Mouse (Mus musculus): ENCODE results near the gene Klhl36.

Klhl36 gene

GRCm38 (mm10) chr8:119861706-119862389, at the start of gene Klhl36:
Gene Klhl36 (plus strand): TSS chr8:119862266.
- in situ Hi-C loops (cut with MboI, MseI): no loop called here

DNA sequence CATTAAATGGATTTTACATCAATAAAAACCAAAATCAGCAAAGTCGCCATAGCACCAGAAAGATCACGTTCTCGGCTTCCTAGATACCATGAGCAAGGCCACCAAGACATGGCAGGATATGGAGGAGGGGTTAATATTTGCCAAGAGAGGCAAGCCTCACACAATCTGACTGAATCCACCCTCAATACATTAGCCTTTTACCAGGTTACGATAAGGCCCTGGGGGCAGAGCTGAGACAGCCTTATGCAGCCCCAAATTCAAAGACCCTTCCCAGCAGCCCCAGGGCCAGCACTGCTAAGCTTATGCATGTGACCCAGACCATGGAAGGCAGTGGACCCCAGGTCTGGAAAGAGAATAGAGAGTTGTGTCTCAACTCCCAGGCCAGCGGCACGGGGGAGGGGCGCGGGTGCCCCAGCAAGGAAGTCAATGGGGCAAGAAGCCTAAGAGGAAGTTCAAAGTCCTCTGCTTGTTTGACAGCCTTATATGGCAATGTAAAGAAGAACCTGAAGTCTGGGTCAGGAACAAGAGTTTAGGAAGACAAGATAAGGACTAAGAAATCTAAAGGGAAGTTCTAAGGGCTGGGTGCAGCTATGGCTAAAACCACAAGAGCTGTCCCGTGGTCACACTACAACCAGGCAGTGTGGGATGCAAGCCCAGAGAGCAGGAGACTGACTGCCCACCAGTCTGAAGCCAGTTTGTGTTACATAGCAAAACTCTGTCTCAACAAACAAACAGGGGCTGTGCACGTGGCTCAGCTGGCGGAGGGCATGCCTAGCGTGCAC, 49.2 kb upstream of the Klhl36 start:
- in situ Hi-C loops (cut with MboI, MseI): no loop called here

DNA sequence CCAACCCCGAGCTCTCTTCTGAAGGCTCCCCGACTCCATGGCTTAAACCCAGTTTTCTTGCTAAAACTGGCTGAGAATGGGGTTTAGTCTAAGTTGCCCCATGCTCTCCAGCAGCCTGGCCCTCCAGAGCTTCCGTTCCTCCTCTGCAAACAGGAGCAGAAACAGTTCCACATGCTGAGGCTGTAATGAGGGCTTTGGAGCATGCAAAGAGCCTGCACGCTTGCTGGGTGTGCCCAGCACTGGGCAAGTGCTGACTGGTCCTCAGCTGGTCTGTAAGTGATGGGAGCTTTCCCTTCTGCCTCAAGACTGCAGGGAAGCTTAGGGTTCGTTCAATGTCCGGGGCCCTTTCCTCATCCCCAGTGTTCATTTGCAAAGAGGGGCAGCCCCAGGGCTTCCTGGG, 45.8 kb upstream of the Klhl36 start:
- in situ Hi-C loops (cut with MboI, MseI): no loop called here

DNA sequence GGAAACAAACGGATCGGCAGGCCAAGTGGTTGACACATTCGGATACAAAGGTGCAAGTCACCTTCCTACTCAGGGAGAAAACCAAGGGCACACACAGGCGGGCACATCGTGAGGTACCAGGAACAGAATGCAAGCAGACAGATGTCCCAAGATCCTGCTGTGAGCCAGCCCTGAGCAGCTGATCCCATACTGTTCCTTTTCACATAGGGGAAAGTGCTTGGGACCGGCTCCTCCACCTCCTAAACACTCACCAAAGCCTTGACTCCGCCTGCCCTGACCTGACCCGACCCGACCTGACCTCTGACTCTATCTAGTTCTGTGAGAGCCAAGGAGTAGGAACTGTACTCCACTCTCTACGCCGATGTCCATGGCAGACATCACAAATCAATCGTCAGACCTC, 44.6 kb upstream of the Klhl36 start:
- in situ Hi-C loops (cut with MboI, MseI): no loop called here

DNA sequence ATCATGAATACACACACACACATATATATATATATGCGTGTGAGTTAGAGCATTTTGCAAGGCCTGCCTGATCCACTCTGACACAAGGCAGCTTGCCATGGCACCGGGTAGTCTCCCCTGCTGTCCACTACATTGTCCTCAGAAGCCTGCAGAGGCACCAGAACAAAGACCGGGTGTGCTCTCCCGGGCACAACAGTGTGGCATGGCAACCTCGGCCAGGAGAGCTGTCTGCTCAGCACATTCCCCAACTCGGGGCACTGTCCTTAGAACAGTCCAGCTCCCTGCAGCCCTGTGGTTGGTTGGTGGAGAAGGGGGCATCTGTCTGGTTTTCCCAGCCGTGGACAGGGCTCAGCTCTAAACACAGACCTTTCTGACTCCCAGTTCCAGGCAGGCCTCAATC, 42.8 kb upstream of the Klhl36 start:
- in situ Hi-C loops (cut with MboI, MseI): no loop called here

GRCm38 (mm10) chr8:119819976-119820375, 42.1 kb upstream of the Klhl36 start:
- in situ Hi-C loops (cut with MboI, MseI): no loop called here

DNA sequence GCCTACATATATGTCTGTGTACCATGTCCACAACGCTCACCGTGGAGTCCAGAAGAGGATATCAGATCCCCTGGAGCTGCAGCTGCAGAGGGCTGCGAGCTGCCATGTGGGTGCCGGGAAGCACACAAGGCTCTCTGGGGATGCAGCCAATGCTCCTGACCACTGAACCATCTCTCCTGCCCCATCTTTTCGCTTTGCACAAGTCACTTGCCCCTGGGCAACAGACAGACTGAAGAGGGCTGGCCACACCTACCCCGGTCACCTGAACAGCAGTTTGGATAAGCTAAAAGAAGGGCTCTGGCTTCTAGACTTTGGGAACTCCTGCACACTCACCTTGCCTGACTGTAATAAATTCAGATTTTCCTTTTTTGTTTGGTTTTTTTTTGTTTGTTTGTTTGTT, 40.4 kb upstream of the Klhl36 start:
- in situ Hi-C loops (cut with MboI, MseI): no loop called here

DNA sequence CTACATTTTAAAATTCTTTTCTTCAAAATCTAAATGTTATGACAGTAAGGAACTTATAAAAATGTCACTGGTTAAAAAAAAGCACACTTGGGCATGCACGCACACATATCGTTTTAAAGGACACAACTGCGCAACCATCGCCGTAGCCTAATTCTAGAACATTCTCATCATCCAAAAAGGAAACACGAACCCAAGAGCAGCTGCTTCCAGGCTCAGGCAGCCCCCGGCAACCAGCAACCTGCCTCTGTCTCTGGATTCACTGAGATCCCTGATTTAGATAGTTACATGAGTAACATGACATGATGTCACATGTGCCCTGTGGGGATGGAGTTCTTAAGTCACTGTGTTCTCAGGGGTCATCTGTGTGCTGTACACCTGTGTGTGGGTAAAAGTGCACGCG, 38.8 kb upstream of the Klhl36 start:
- in situ Hi-C loops (cut with MboI, MseI): no loop called here

GRCm38 (mm10) chr8:119824100-119824499, 38.0 kb upstream of the Klhl36 start:
- in situ Hi-C loops (cut with MboI, MseI): no loop called here

DNA sequence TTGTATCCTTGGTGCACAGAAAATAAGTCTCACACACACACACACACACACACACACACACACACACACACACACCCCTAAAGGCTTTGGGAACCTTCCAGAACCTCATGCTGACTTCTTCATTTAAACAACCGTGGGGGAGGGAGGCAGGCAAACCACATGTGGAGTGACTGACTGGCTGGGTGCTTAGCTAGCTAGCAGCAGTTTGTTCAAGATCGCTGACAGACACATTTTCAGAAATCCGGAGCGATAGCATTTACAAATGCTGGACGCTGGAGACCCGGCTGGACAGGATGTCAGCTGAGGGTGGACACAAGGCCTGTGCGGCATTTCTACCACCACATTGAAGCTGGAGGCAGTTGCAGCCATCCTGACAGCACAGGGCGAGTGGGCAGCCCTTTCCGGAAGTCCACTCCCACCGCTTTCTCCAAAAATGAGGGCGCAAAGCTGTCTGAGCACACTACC, 37.2 kb upstream of the Klhl36 start:
- in situ Hi-C loops (cut with MboI, MseI): no loop called here

GRCm38 (mm10) chr8:119825950-119826730, 35.9 kb upstream of the Klhl36 start:
- in situ Hi-C loops (cut with MboI, MseI): no loop called here

DNA sequence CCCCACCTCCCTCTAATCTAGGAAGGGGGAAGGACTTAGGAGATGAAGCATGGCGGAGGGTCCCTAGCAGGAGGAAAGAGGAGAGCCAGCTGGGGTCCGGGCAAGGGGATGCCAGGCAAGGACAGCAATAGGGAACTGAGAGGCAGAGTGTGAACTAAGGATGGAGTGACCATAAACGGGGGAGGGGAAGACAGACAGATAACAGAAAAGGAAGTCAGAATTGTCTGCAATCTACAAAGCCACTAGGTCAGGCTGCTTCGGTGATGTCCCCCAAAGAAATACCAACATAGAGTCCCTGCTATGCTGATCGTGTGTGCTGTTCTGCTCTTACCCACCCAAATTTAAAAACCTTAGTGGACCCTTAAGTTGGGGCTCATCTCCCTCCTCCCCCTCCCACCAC, 35.1 kb upstream of the Klhl36 start:
- in situ Hi-C loops (cut with MboI, MseI): no loop called here

DNA sequence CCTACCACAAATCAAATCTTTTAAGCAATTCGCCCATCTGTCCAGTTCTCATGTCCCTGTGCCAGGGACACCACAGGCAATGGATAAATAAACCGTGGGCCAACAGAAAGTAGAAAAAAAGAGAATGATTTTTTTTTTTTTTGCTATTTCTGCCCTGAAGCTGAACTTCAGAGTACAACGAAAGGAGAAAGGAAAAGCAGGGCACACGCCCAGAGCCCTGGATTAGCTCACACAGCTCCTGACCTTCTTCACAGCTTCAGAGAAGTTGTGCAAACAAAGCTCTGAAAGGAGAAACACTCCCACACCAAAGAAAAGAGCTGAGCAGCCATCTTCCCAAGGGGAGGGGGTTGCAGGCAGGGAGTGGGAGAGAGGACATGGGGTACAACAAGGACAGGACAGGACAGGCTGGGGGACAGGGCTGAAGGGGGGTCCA, 34.3 kb upstream of the Klhl36 start:
- in situ Hi-C loops (cut with MboI, MseI): no loop called here

- in situ Hi-C loops (cut with MboI, MseI): no loop called here
Observed at GRCm38 (mm10) chr8:119829015-119829414, 33.1 kb upstream of the Klhl36 start.

GRCm38 (mm10) chr8:119829420-119829819, 32.6 kb upstream of the Klhl36 start:
- in situ Hi-C loops (cut with MboI, MseI): no loop called here

- in situ Hi-C loops (cut with MboI, MseI): no loop called here
Observed at GRCm38 (mm10) chr8:119829870-119830580, 32.0 kb upstream of the Klhl36 start.

DNA sequence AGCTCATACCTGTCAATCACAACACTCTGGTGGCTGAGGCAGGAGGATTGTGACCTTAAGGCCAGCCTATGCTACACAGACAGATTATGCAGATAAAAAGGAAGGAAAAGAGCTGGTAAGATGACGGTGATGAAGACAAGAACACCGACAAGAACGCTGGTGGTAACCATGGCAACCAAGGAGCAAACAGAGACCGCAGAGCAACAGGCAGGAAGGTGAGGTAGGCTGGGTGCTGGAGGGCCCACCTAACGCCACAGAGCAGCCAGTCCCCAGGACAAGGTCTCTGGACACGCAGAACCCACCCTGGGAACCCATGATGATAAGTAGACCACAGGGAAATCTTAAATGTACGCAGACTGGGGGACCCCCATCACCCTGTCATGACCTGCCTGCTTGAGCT, 31.5 kb upstream of the Klhl36 start:
- in situ Hi-C loops (cut with MboI, MseI): no loop called here

GRCm38 (mm10) chr8:119831336-119831995, 30.6 kb upstream of the Klhl36 start:
- in situ Hi-C loops (cut with MboI, MseI): no loop called here

- in situ Hi-C loops (cut with MboI, MseI): no loop called here
Observed at GRCm38 (mm10) chr8:119832101-119832617, 29.9 kb upstream of the Klhl36 start.

- in situ Hi-C loops (cut with MboI, MseI): no loop called here
Observed at GRCm38 (mm10) chr8:119832931-119833330, 29.1 kb upstream of the Klhl36 start.

GRCm38 (mm10) chr8:119834676-119835075, 27.4 kb upstream of the Klhl36 start:
- in situ Hi-C loops (cut with MboI, MseI): no loop called here

Data from T-helper 2 cell (primary cell).